Mouse (Mus musculus) midbrain, embryonic 11.5 days (tissue): Measurements from ENCODE around the gene Cidec. TPM values are rescaled to one million over a fixed set of nuclear protein-coding genes. Genes with fewer than 3 reads are reported as not detected.
A peak's percentile ranks its signal among the peaks of the same experiment; 100 is the strongest.

Source experiments
- ATAC-seq: fragments of 200-750 bp; cut with Nextera tagmentation; 2 replicates; pipeline ENCODE4 v1.8.0; 2017; ENCODE audit warnings: moderate TSS enrichment, moderate library complexity; ENCODE audit not compliant: low FRiP score
- DNase-seq: peaks from one replicate; pipeline ENCODE4 v3.0.0; 2015; ENCODE audit warnings: low spot score; ENCODE audit errors: missing footprints
- H3K27ac ChIP-seq: fragments of 300-500 bp; sonication (generic); 2 replicates; pipeline ENCODE4 v1.5.1; 2014; ENCODE audit warnings: low read depth, low read length
- H3K27me3 ChIP-seq: fragments of 300-500 bp; sonication (generic); 2 replicates; pipeline ENCODE4 v1.6.1; 2014; ENCODE audit warnings: mild to moderate bottlenecking, low read length, moderate library complexity, mixed read lengths; ENCODE audit not compliant: control insufficient read depth, insufficient read depth
- H3K36me3 ChIP-seq: fragments of 300-500 bp; sonication (generic); 2 replicates; pipeline ENCODE4 v1.6.1; 2014; ENCODE audit warnings: mild to moderate bottlenecking, low read length, moderate library complexity, mixed read lengths; ENCODE audit not compliant: control insufficient read depth, insufficient read depth
- H3K4me1 ChIP-seq: fragments of 300-500 bp; sonication (generic); 2 replicates; pipeline ENCODE4 v1.6.1; 2014; ENCODE audit warnings: low read length; ENCODE audit not compliant: control insufficient read depth, insufficient read depth
- H3K4me2 ChIP-seq: fragments of 300-500 bp; sonication (generic); 2 replicates; pipeline ENCODE4 v1.6.1; 2014; ENCODE audit warnings: mild to moderate bottlenecking, moderate library complexity
- H3K4me3 ChIP-seq: fragments of 300-500 bp; sonication (generic); 2 replicates; pipeline ENCODE4 v1.5.1; 2014; ENCODE audit warnings: low read depth, low read length
- H3K9ac ChIP-seq: fragments of 300-500 bp; sonication (generic); 2 replicates; pipeline ENCODE4 v1.6.1; 2014; ENCODE audit warnings: low read length
- H3K9me3 ChIP-seq: fragments of 300-500 bp; sonication (generic); 2 replicates; pipeline ENCODE4 v1.6.1; 2016; ENCODE audit warnings: low read length; ENCODE audit not compliant: control insufficient read depth
- WGBS: fragments of 180-500 bp; shearing (Covaris S2); extraction: QIAGEN DNeasy Blood & Tissue Kit; methylation state at CpG from one replicate; pipeline ENCODE4 v1.1.7; 2014; 5-methylcytosine and 5-hydroxymethylcytosine counted together
- polyA plus RNA-seq: library from polyadenylated mRNA; unstranded; fragments of >200 nt; fragmentation: Nextera tagmentation; extraction: Ambion mirVana; gene quantifications from 2 replicates; pipeline ENCODE4 v1.2.1, GENCODE M21; 2014

Gene Cidec
- polyA plus RNA-seq, 1 experiment from 2014 or later = not detected

GRCm38 (mm10) chr6:113406683-113407082, 28.9 kb downstream of the Cidec start:
- no peaks in the 10 kb centered on the region for H3K27me3 ChIP-seq
- no peak overlapping the region for H3K4me3 ChIP-seq
- DNase-seq = no peak
- no peak overlapping the region for H3K27ac ChIP-seq
- H3K4me1 ChIP-seq = no peaks in the 10 kb centered on the region
- 74% methylated on average over 9 of the region's 9 CpGs for WGBS
- no peak for ATAC-seq
- no peaks in the 10 kb centered on the region for H3K36me3 ChIP-seq
- no peak overlapping the region for H3K4me2 ChIP-seq
- H3K9me3 ChIP-seq = no peaks in the 10 kb centered on the region
- H3K9ac ChIP-seq = no peak overlapping the region

DNA sequence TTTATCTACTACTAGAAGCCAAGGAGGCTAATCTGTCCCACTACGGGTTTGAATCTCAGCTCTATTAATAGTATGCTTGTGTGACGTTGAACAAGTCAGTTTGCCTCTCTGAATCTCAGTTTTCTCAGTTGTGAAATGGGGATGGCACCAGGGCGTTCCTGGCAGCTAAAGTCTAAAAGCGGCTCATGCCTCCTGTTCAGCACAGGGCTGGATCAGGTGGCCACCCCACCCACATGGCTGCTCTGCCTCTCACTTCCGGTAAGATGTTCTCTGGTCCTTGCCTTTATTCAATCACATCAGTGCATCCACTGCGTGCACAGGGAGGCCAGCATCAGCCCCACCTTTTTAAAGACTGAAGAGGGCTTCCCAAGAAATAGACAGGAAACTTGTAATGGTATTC, 30.1 kb downstream of the Cidec start:
- Histone ChIP-seq H3K9ac (no peak overlapping the region), H3K36me3 (no peaks in the 10 kb centered on the region), H3K27me3 (no peaks in the 10 kb centered on the region), H3K9me3 (no peaks in the 10 kb centered on the region), H3K4me2 (no peak overlapping the region), H3K4me1 (no peaks in the 10 kb centered on the region), H3K4me3 (no peak overlapping the region), H3K27ac (no peak overlapping the region)
- ATAC-seq (no peak), DNase-seq (no peak)
- WGBS = 86% methylated on average over 6 of the region's 6 CpGs

DNA sequence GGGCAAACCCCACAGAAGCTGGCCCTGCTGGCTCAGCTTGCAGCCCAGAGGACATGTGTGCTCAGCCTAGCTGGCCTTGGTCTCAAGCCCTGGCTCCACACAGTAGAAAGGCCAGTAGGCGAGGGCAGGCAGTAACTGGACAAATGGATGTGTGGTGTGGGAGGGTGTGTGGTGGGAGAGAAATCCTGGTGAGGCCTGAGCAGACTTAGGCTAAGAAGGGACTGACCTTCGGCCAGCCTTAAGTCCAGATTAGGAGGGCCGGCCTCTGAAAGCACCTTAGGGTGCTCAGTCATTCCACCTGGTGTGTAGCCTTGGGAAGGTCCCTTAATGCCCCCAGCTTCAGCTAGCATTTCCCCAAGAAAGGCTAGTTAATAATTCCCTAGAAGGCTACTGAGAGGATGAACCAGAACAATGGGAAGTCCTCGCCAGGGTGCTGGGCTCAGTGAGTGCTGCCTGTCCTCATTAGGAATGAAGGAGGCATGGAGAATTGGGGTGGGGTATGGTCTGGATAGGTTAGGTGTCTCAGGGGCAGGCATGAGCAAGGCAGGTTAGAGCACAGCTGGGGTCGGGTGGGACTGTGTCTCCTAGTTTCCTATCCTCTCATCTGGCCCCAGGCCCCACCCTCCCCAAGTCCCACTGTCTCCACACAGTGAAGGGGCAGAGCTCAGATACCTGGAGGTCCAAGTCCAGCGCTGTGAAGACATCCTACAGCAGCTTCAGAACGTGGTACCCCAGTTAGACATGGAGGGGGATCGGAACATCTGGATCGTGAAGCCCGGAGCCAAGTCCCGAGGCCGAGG, 30.7 kb downstream of the Cidec start:
- Histone ChIP-seq H3K27ac (no peak overlapping the region), H3K4me1 (no peaks in the 10 kb centered on the region), H3K4me2 (no peak overlapping the region), H3K27me3 (no peaks in the 10 kb centered on the region), H3K9me3 (no peaks in the 10 kb centered on the region), H3K9ac (no peak overlapping the region), H3K36me3 (no peaks in the 10 kb centered on the region), H3K4me3 (no peak overlapping the region)
- DNase-seq (no peak), ATAC-seq (0 out of 2 replicates have a peak, but pooled peaks have one; percentile 16)
- WGBS = 75% methylated on average over 12 of the region's 12 CpGs

DNA sequence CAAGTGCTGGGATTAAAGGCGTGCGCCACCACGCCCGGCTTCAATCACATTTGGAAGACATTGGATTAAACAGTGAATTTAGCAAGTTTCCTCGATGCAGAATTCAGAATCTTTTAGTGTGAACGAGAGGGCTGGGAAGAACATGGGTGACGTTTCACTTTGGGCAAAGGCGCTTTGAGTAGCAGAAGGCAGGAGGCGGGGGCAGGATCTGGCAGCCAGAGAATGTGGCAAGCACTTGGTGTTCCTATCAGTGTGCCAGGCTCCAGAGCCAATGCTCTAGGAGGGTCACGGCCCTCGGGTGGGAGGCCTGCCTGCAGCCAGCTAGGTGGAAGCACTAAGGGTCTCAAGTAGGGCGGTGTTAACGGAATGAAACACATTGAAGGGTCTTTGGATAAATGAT, 33.5 kb downstream of the Cidec start:
- 91% methylated on average over 13 of the region's 13 CpGs for WGBS
- no peaks in the 10 kb centered on the region for H3K27me3 ChIP-seq
- no peak overlapping the region for H3K27ac ChIP-seq
- H3K4me3 ChIP-seq = no peak overlapping the region
- no peak overlapping the region for H3K9ac ChIP-seq
- no peaks in the 10 kb centered on the region for H3K36me3 ChIP-seq
- no peak for ATAC-seq
- no peaks in the 10 kb centered on the region for H3K4me1 ChIP-seq
- no peak overlapping the region for H3K4me2 ChIP-seq
- no peaks in the 10 kb centered on the region for H3K9me3 ChIP-seq
- DNase-seq = no peak

- no peak overlapping the region for H3K4me2 ChIP-seq
- no peak overlapping the region for H3K4me3 ChIP-seq
- H3K27me3 ChIP-seq = no peaks in the 10 kb centered on the region
- no peak overlapping the region for H3K9ac ChIP-seq
- H3K36me3 ChIP-seq = no peaks in the 10 kb centered on the region
- ATAC-seq = no peak
- 85% methylated on average over 10 of the region's 10 CpGs for WGBS
- H3K9me3 ChIP-seq = no peaks in the 10 kb centered on the region
- no peak overlapping the region for H3K27ac ChIP-seq
- DNase-seq = no peak
- peaks cover 7% of the 10 kb centered on the region; the same call in 1 of the 2 replicates for H3K4me1 ChIP-seq
Measured at GRCm38 (mm10) chr6:113396270-113397030, 39.1 kb downstream of the Cidec start.

DNA sequence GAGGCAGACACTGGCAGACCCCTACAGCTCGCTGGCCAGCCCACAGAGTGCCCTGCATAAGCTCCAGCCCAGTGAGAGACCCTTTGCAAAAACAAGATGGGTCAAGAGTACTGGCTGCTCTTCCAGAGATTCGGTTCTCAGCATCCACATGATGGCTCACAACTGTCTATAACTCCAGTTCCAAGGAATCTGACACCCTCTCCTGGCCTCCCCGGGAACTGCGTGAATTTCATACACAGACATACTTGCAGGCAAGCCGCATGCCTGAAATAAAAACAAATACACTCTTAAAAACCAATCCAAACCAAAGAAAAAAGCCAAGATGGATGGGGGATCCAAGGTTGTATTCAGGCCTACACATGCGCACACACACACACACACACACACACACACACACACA, 40.1 kb downstream of the Cidec start:
- Histone ChIP-seq H3K9ac (no peak overlapping the region), H3K27me3 (no peaks in the 10 kb centered on the region), H3K9me3 (no peaks in the 10 kb centered on the region), H3K27ac (no peak overlapping the region), H3K4me1 (peaks cover 7% of the 10 kb centered on the region; the same call in 1 of the 2 replicates), H3K4me3 (no peak overlapping the region), H3K36me3 (no peaks in the 10 kb centered on the region), H3K4me2 (no peak overlapping the region)
- ATAC-seq (no peak), DNase-seq (peak; percentile 62)
- 94% methylated on average over 6 of the region's 6 CpGs for WGBS

DNA sequence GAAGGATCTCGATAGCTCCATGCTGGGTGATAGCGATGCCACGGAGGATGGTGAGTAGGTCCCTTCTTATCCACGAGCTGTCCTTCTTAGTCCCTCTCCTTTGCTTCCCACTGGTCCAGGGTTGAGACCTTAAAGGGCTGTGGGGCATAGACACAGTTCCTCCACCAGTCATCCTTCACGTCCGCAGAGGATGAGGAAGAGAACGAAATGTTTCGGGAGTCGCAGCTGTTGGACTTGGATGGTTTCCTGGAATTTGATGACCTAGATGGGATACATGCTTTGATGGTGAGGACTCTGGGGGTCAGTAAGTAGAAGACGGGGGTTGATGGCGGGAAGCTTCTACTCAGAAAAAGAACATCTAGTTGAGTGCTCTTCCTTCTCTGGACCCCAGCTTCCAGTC, 40.7 kb downstream of the Cidec start:
- H3K36me3 ChIP-seq = peaks cover 3% of the 10 kb centered on the region; the same call in 1 of the 2 replicates
- WGBS = 95% methylated on average over 11 of the region's 11 CpGs
- no peak for ATAC-seq
- H3K27me3 ChIP-seq = no peaks in the 10 kb centered on the region
- H3K27ac ChIP-seq = no peak overlapping the region
- peak; percentile 69 for DNase-seq
- H3K9ac ChIP-seq = no peak overlapping the region
- H3K4me3 ChIP-seq = no peak overlapping the region
- no peak overlapping the region for H3K4me2 ChIP-seq
- peaks cover 7% of the 10 kb centered on the region; the same call in 1 of the 2 replicates for H3K4me1 ChIP-seq
- H3K9me3 ChIP-seq = no peaks in the 10 kb centered on the region

DNA sequence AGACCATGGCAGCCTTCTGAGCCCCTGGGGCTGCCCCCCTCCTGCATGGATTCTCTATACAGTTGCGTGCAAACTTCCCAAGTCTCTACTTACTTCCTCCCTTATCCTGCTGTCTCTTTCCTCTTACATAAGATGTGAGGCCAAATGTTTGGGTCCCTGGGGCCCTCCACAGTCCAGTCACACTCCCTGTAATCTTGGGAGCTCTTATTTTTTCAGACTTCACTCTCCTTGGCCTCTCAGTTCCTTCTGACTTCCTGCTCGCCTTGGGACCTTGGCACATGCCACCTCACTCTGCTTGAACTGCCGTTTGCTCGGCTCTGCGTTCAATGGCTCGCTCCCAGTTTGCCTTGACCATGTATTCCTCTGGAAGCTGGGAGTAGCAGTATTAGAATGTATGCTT, 41.6 kb downstream of the Cidec start:
- no peak overlapping the region for H3K27ac ChIP-seq
- WGBS = 88% methylated on average over 6 of the region's 6 CpGs
- H3K36me3 ChIP-seq = peaks cover 8% of the 10 kb centered on the region
- H3K9ac ChIP-seq = no peak overlapping the region
- no peak overlapping the region for H3K4me3 ChIP-seq
- DNase-seq (no peak), ATAC-seq (no peak)
- H3K27me3 ChIP-seq = no peaks in the 10 kb centered on the region
- H3K9me3 ChIP-seq = no peaks in the 10 kb centered on the region
- H3K4me2 ChIP-seq = no peak overlapping the region
- H3K4me1 ChIP-seq = peaks cover 7% of the 10 kb centered on the region; the same call in 1 of the 2 replicates
